Mouse (Mus musculus) testis, adult 2 months (tissue): ENCODE measurements around the gene Duxbl3.
"Not testable (repeated sequence)": the region's sequence is repeated elsewhere in the genome, so short reads cannot be mapped to it uniquely, and the experiment has no call there.

Experiments
- CTCF ChIP-seq: fragments of 200-500 bp; IDR thresholded peaks from 2 replicates; pipeline ENCODE4 v1.5.1; 2012; ENCODE audit warnings: low read depth, mild to moderate bottlenecking, inconsistent platforms, low read length, moderate library complexity; ENCODE audit not compliant: control insufficient read depth, insufficient read depth, insufficient replicate concordance
- POLR2A ChIP-seq: fragments of 200-500 bp; IDR thresholded peaks from 2 replicates; pipeline ENCODE4 v1.6.1; 2012; ENCODE audit warnings: low read depth, mild to moderate bottlenecking, inconsistent platforms, low read length, moderate library complexity; ENCODE audit not compliant: control insufficient read depth

GRCm38 (mm10) chr14:26216233-26217000, 41.3 kb upstream of the Duxbl3 start:
- TF ChIP-seq CTCF, POLR2A: not testable (repeated sequence)
